Mouse (Mus musculus): Measurements from ENCODE around the gene Selenok.

Gene Selenok

GRCm38 (mm10) chr14:29996000-29996751, 28.1 kb downstream of the Selenok start:
- no peak for DNase-seq (ENCODE audit: low spot score)

- no peak for DNase-seq (ENCODE audit: low spot score)
These were observed 29.2 kb downstream of the Selenok start for GRCm38 (mm10) chr14:29997345-29997744.

- no peak for DNase-seq (ENCODE audit: low spot score)
These were observed 30.8 kb downstream of the Selenok start for GRCm38 (mm10) chr14:29998747-29999474.

- no peak for DNase-seq (ENCODE audit: low spot score)
These were observed 31.3 kb downstream of the Selenok start for GRCm38 (mm10) chr14:29999475-29999811.

GRCm38 (mm10) chr14:30008733-30009575, 40.8 kb downstream of the Selenok start, which contains the start of the genes Il17rb and Chdh:
Gene Il17rb (minus strand): TSS chr14:30008896.
Gene Chdh (plus strand): TSS chr14:30009023.
- DNase-seq (ENCODE audit: low spot score), result peak; percentile 80

- DNase-seq (ENCODE audit: low spot score), result peak; percentile 81
These were observed 41.9 kb downstream of the Selenok start for GRCm38 (mm10) chr14:30009864-30010560.

GRCm38 (mm10) chr14:30011886-30012560, 43.9 kb downstream of the Selenok start:
- no peak for DNase-seq (ENCODE audit: low spot score)

GRCm38 (mm10) chr14:30014487-30014886, 46.4 kb downstream of the Selenok start:
- DNase-seq (ENCODE audit: low spot score), result no peak

- DNase-seq (ENCODE audit: low spot score), result no peak
These were observed 46.9 kb downstream of the Selenok start for GRCm38 (mm10) chr14:30015008-30015407.

GRCm38 (mm10) chr14:30016666-30017065, 48.6 kb downstream of the Selenok start:
- DNase-seq (ENCODE audit: low spot score), result no peak

GRCm38 (mm10) chr14:30017794-30018462, 49.8 kb downstream of the Selenok start:
- no peak for DNase-seq (ENCODE audit: low spot score)

- DNase-seq (ENCODE audit: low spot score), result no peak
These were observed 50.3 kb downstream of the Selenok start for GRCm38 (mm10) chr14:30018463-30018801.

GRCm38 (mm10) chr14:30018846-30019245, 50.7 kb downstream of the Selenok start:
- no peak for DNase-seq (ENCODE audit: low spot score)

GRCm38 (mm10) chr14:30019375-30019774, 51.3 kb downstream of the Selenok start:
- DNase-seq (ENCODE audit: low spot score), result no peak

- no peak for DNase-seq (ENCODE audit: low spot score)
These were observed 51.9 kb downstream of the Selenok start for GRCm38 (mm10) chr14:30019792-30020575.

- no peak for DNase-seq (ENCODE audit: low spot score)
These were observed 54.4 kb downstream of the Selenok start for GRCm38 (mm10) chr14:30022471-30022870.

GRCm38 (mm10) chr14:30024387-30024786, 56.3 kb downstream of the Selenok start:
- no peak for DNase-seq (ENCODE audit: low spot score)
